Mouse (Mus musculus): ENCODE data around the gene Olfr275. TPM values are rescaled to one million over a fixed set of nuclear protein-coding genes. Genes with fewer than 3 reads are reported as not detected.
"Not testable (repeated sequence)": the region's sequence is repeated elsewhere in the genome, so short reads cannot be mapped to it uniquely, and the experiment has no call there.

Olfr275 gene
- not detected for total RNA-seq (2021)
- long read RNA-seq = 0 reads

GRCm38 (mm10) chr4:52814304-52814703, at the start of gene Olfr275:
Gene Olfr275, plus strand, starts transcription at chr4:52814604.
- DNase-seq (ENCODE audit: low spot score in 2 of 2) = no peak

GRCm38 (mm10) chr4:52765612-52766011, 48.8 kb upstream of the Olfr275 start:
- no peak for DNase-seq (ENCODE audit: low spot score in 2 of 2)

- no peak for DNase-seq (ENCODE audit: low spot score in 2 of 2)
Observed at GRCm38 (mm10) chr4:52772186-52772585, 42.2 kb upstream of the Olfr275 start.

- DNase-seq (ENCODE audit: low spot score in 2 of 2) = no peak
Observed at GRCm38 (mm10) chr4:52800013-52800412, 14.4 kb upstream of the Olfr275 start.

- peak in 1 of 2 experiments; percentile 22 for DNase-seq (ENCODE audit: low spot score in 2 of 2)
Observed at GRCm38 (mm10) chr4:52811871-52812270, 2.5 kb upstream of the Olfr275 start.

GRCm38 (mm10) chr4:52821375-52821774, 7.0 kb downstream of the Olfr275 start:
- peak; percentile 10 to 41 for DNase-seq (ENCODE audit: low spot score in 2 of 2)

- not testable (repeated sequence) for DNase-seq (ENCODE audit: low spot score in 2 of 2)
Observed at GRCm38 (mm10) chr4:52845411-52845810, 31.0 kb downstream of the Olfr275 start.

GRCm38 (mm10) chr4:52849039-52849635, 34.7 kb downstream of the Olfr275 start:
- DNase-seq (ENCODE audit: low spot score in 2 of 2) = no peak

GRCm38 (mm10) chr4:52849672-52850071, 35.3 kb downstream of the Olfr275 start:
- peak in 1 of 2 experiments; percentile 49 for DNase-seq (ENCODE audit: low spot score in 2 of 2)

- no peak for DNase-seq (ENCODE audit: low spot score in 2 of 2)
Observed at GRCm38 (mm10) chr4:52859136-52859535, 44.7 kb downstream of the Olfr275 start, which contains the start of gene Olfr273. Gene Olfr273, minus strand, starts transcription at chr4:52859236.

GRCm38 (mm10) chr4:52864156-52864555, 49.8 kb downstream of the Olfr275 start:
- peak; percentile 3 to 46 for DNase-seq (ENCODE audit: low spot score in 2 of 2)

Other genes with a start within 250 kb of the Olfr275 start
- not detected for gene Toporsl, start 218.3 kb upstream of the Olfr275 start, total RNA-seq (2021)
- gene Olfr273, start 44.6 kb downstream of the Olfr275 start, total RNA-seq (2021) = not detected
- not detected for gene Olfr272, start 104.6 kb downstream of the Olfr275 start, total RNA-seq (2021)
- not detected for gene Olfr270, start 149.9 kb downstream of the Olfr275 start, total RNA-seq (2021)
- not detected for gene Nipsnap3a, start 174.7 kb downstream of the Olfr275 start, total RNA-seq (2021)
- 10 to 100 TPM; 15.6 to 15.9 TPM for gene Nipsnap3b, start 197.3 kb downstream of the Olfr275 start, total RNA-seq (2021)

All from layer of hippocampus, adult 18-20 months (tissue).